Mouse (Mus musculus): ENCODE data around the gene 4930404H24Rik. TPM values are rescaled to one million over a fixed set of nuclear protein-coding genes. Genes with fewer than 3 reads are reported as not detected.
A peak's percentile ranks its signal among the peaks of the same experiment; 100 is the strongest.

The 4930404H24Rik gene
- polyA plus RNA-seq, 1 experiment from 2014 or later = not detected

GRCm38 (mm10) chr2:153512416-153513323 lies 20.1 kb downstream of the 4930404H24Rik start:
- no peak for ATAC-seq (ENCODE audit: insufficient number of reproducible peaks, insufficient read depth, low FRiP score, low TSS enrichment, low read depth)
- Histone ChIP-seq H3K4me2 (no peak overlapping the region), H3K36me3 (no peaks in the 10 kb centered on the region), H3K9me3 (no peaks in the 10 kb centered on the region), H3K9ac (no peak overlapping the region), H3K27ac (no peak overlapping the region), H3K4me1 (peaks cover 16% of the 10 kb centered on the region), H3K27me3 (peaks cover 3% of the 10 kb centered on the region; the same call in 1 of the 2 replicates), H3K4me3 (no peak overlapping the region)
- WGBS = 77% methylated on average over 14 of the region's 14 CpGs

- Histone ChIP-seq H3K9me3 (no peaks in the 10 kb centered on the region), H3K4me3 (no peak overlapping the region), H3K36me3 (no peaks in the 10 kb centered on the region), H3K9ac (no peak overlapping the region), H3K27ac (no peak overlapping the region), H3K27me3 (peaks cover 3% of the 10 kb centered on the region; the same call in 1 of the 2 replicates), H3K4me2 (no peak overlapping the region), H3K4me1 (peaks cover 16% of the 10 kb centered on the region)
- no peak for ATAC-seq (ENCODE audit: insufficient number of reproducible peaks, insufficient read depth, low FRiP score, low TSS enrichment, low read depth)
- 85% methylated on average over 3 of the region's 3 CpGs for WGBS
Observed at GRCm38 (mm10) chr2:153513983-153514382, 21.4 kb downstream of the 4930404H24Rik start.

GRCm38 (mm10) chr2:153514497-153515380 lies 22.1 kb downstream of the 4930404H24Rik start:
- no peak overlapping the region for H3K4me3 ChIP-seq
- WGBS = 68% methylated on average over 13 of the region's 14 CpGs

GRCm38 (mm10) chr2:153515582-153515981 lies 23.0 kb downstream of the 4930404H24Rik start:
- Histone ChIP-seq H3K9me3 (no peaks in the 10 kb centered on the region), H3K36me3 (no peaks in the 10 kb centered on the region), H3K27ac (no peak overlapping the region), H3K4me1 (peaks cover 6% of the 10 kb centered on the region; the same call in 1 of the 2 replicates), H3K9ac (no peak overlapping the region), H3K4me2 (no peak overlapping the region), H3K27me3 (no peaks in the 10 kb centered on the region), H3K4me3 (no peak overlapping the region)
- ATAC-seq (ENCODE audit: insufficient number of reproducible peaks, insufficient read depth, low FRiP score, low TSS enrichment, low read depth) = no peak
- WGBS = 84% methylated on average over 6 of the region's 6 CpGs

More at GRCm38 (mm10) chr2:153514497-153515380, 22.1 kb downstream of the 4930404H24Rik start:
- ATAC-seq (ENCODE audit: insufficient number of reproducible peaks, insufficient read depth, low FRiP score, low TSS enrichment, low read depth) = no peak; the same call in 1 of the 2 replicates
- H3K27ac ChIP-seq = no peak overlapping the region
- no peaks in the 10 kb centered on the region for H3K9me3 ChIP-seq
- peaks cover 8% of the 10 kb centered on the region for H3K4me1 ChIP-seq
- H3K9ac ChIP-seq = no peak overlapping the region
- no peaks in the 10 kb centered on the region for H3K36me3 ChIP-seq
- no peak overlapping the region for H3K4me2 ChIP-seq
- H3K27me3 ChIP-seq = peaks cover 2% of the 10 kb centered on the region; the same call in 1 of the 2 replicates

GRCm38 (mm10) chr2:153516961-153517360 lies 24.4 kb downstream of the 4930404H24Rik start:
- Histone ChIP-seq H3K9ac (peak overlapping the region; percentile 7; the same call in 1 of the 2 replicates), H3K27ac (no peak overlapping the region), H3K4me3 (no peak overlapping the region), H3K36me3 (no peaks in the 10 kb centered on the region), H3K9me3 (no peaks in the 10 kb centered on the region), H3K4me1 (peaks cover 7% of the 10 kb centered on the region; the same call in 1 of the 2 replicates), H3K27me3 (no peaks in the 10 kb centered on the region; the same call in 1 of the 2 replicates), H3K4me2 (no peak overlapping the region)
- WGBS = 41% methylated on average over 4 of the region's 4 CpGs
- no peak for ATAC-seq (ENCODE audit: insufficient number of reproducible peaks, insufficient read depth, low FRiP score, low TSS enrichment, low read depth)

- Histone ChIP-seq H3K27ac (no peak overlapping the region), H3K9me3 (no peaks in the 10 kb centered on the region), H3K9ac (no peak overlapping the region), H3K4me3 (no peak overlapping the region), H3K27me3 (no peaks in the 10 kb centered on the region; the same call in 1 of the 2 replicates), H3K4me2 (no peak overlapping the region), H3K4me1 (peaks cover 9% of the 10 kb centered on the region), H3K36me3 (no peaks in the 10 kb centered on the region)
- WGBS = 74% methylated on average over 9 of the region's 9 CpGs
- no peak for ATAC-seq (ENCODE audit: insufficient number of reproducible peaks, insufficient read depth, low FRiP score, low TSS enrichment, low read depth)
Observed at GRCm38 (mm10) chr2:153520057-153520456, 27.5 kb downstream of the 4930404H24Rik start.

GRCm38 (mm10) chr2:153522270-153522669 lies 29.7 kb downstream of the 4930404H24Rik start:
- Histone ChIP-seq H3K4me1 (peaks cover 28% of the 10 kb centered on the region), H3K9ac (no peak overlapping the region)

GRCm38 (mm10) chr2:153523143-153523542 lies 30.6 kb downstream of the 4930404H24Rik start:
- WGBS = 72% methylated on average over 9 of the region's 9 CpGs

More at GRCm38 (mm10) chr2:153522270-153522669, 29.7 kb downstream of the 4930404H24Rik start:
- WGBS = 17% methylated on average over 4 of the region's 4 CpGs
- Histone ChIP-seq H3K4me3 (no peak overlapping the region), H3K27me3 (peaks cover 19% of the 10 kb centered on the region), H3K36me3 (no peaks in the 10 kb centered on the region), H3K27ac (no peak overlapping the region), H3K4me2 (no peak overlapping the region), H3K9me3 (no peaks in the 10 kb centered on the region)
- ATAC-seq (ENCODE audit: insufficient number of reproducible peaks, insufficient read depth, low FRiP score, low TSS enrichment, low read depth) = peak; percentile 20; the same call in 1 of the 2 replicates

GRCm38 (mm10) chr2:153523656-153524055 lies 31.1 kb downstream of the 4930404H24Rik start:
- WGBS = 86% methylated on average over 12 of the region's 12 CpGs
- ATAC-seq (ENCODE audit: insufficient number of reproducible peaks, insufficient read depth, low FRiP score, low TSS enrichment, low read depth) = no peak
- H3K27me3 ChIP-seq = peaks cover 33% of the 10 kb centered on the region
- no peak overlapping the region for H3K4me2 ChIP-seq
- no peak overlapping the region for H3K27ac ChIP-seq
- H3K9ac ChIP-seq = no peak overlapping the region
- no peaks in the 10 kb centered on the region for H3K9me3 ChIP-seq
- peaks cover 42% of the 10 kb centered on the region for H3K4me1 ChIP-seq
- no peaks in the 10 kb centered on the region for H3K36me3 ChIP-seq
- H3K4me3 ChIP-seq = no peak overlapping the region

More at GRCm38 (mm10) chr2:153523143-153523542, 30.6 kb downstream of the 4930404H24Rik start:
- H3K9ac ChIP-seq = no peak overlapping the region
- peaks cover 37% of the 10 kb centered on the region for H3K4me1 ChIP-seq
- no peak for ATAC-seq (ENCODE audit: insufficient number of reproducible peaks, insufficient read depth, low FRiP score, low TSS enrichment, low read depth)
- H3K36me3 ChIP-seq = no peaks in the 10 kb centered on the region
- H3K27me3 ChIP-seq = peaks cover 28% of the 10 kb centered on the region
- no peak overlapping the region for H3K4me3 ChIP-seq
- no peak overlapping the region for H3K27ac ChIP-seq
- H3K9me3 ChIP-seq = no peaks in the 10 kb centered on the region
- H3K4me2 ChIP-seq = no peak overlapping the region

- Histone ChIP-seq H3K4me1 (peaks cover 46% of the 10 kb centered on the region), H3K27me3 (peaks cover 38% of the 10 kb centered on the region), H3K9me3 (no peaks in the 10 kb centered on the region), H3K9ac (no peak overlapping the region), H3K4me3 (no peak overlapping the region), H3K4me2 (no peak overlapping the region), H3K27ac (no peak overlapping the region), H3K36me3 (no peaks in the 10 kb centered on the region)
- ATAC-seq (ENCODE audit: insufficient number of reproducible peaks, insufficient read depth, low FRiP score, low TSS enrichment, low read depth) = no peak
- 62% methylated on average over 2 of the region's 2 CpGs for WGBS
Observed at GRCm38 (mm10) chr2:153524727-153525126, 32.1 kb downstream of the 4930404H24Rik start.

- H3K9me3 ChIP-seq = no peaks in the 10 kb centered on the region
- H3K36me3 ChIP-seq = no peaks in the 10 kb centered on the region
- peaks cover 49% of the 10 kb centered on the region for H3K27me3 ChIP-seq
- no peak overlapping the region; the same call in 1 of the 2 replicates for H3K9ac ChIP-seq
- no peak for ATAC-seq (ENCODE audit: insufficient number of reproducible peaks, insufficient read depth, low FRiP score, low TSS enrichment, low read depth)
- peaks cover 46% of the 10 kb centered on the region for H3K4me1 ChIP-seq
- no peak overlapping the region for H3K4me3 ChIP-seq
- H3K4me2 ChIP-seq = no peak overlapping the region
- H3K27ac ChIP-seq = no peak overlapping the region
- 7% methylated on average over 10 of the region's 10 CpGs for WGBS
Observed at GRCm38 (mm10) chr2:153525906-153526311, 33.3 kb downstream of the 4930404H24Rik start.
